Mouse (Mus musculus): ENCODE data around the gene Ccr1l1. TPM values are rescaled to one million over a fixed set of nuclear protein-coding genes. Genes with fewer than 3 reads are reported as not detected.

The Ccr1l1 gene
- total and polyA plus RNA-seq, 2 experiments from 2014 or later, result not detected

DNA sequence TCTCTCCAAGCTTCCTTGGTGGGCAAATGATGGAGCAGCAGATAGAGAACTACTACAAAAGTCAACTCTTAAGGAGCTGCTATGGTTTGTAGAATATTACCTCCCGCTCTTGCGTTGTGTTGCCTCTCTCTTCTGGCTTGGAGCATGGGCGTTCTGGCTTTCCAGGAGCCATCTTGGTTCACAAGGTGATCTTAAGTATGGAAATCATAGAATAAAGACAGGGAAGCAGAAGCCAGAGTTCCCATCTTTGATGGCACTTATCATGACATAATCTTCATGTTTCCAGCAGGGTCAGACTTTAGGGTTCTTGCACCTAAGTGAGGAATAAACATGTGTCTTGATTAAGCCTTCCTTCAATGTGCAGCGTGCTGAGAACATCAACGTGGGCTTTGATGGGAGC is 42.4 kb downstream of the Ccr1l1 start:
- 88% methylated on average over 5 of the region's 5 CpGs for WGBS
- no peak overlapping the region for H3K4me3 ChIP-seq (ENCODE audit: low read length)

GRCm38 (mm10) chr9:123935346-123935745 is 42.9 kb downstream of the Ccr1l1 start:
- 95% methylated on average over 6 of the region's 6 CpGs for WGBS

More for the DNA sequence above, 42.4 kb downstream of the Ccr1l1 start:
- H3K9me3 ChIP-seq (ENCODE audit: low read length), result no peaks in the 10 kb centered on the region
- no peak for ATAC-seq
- no peaks in the 10 kb centered on the region for H3K36me3 ChIP-seq (ENCODE audit: insufficient read depth, low read length)
- no peak overlapping the region for H3K9ac ChIP-seq (replicated peaks; ENCODE audit: low read length)
- no peak for DNase-seq (ENCODE audit: low spot score)
- no peak for TF ChIP-seq CTCF (IDR thresholded peaks at IDR 0.05; ENCODE audit: low read depth)
- no peak overlapping the region for H3K4me2 ChIP-seq (ENCODE audit: low read depth, low read length)
- H3K4me1 ChIP-seq (ENCODE audit: insufficient read depth, low read length), result no peaks in the 10 kb centered on the region
- H3K27me3 ChIP-seq (ENCODE audit: insufficient read depth, low read length), result no peaks in the 10 kb centered on the region
- no peak overlapping the region for H3K27ac ChIP-seq

GRCm38 (mm10) chr9:123933716-123934445 is 44.3 kb downstream of the Ccr1l1 start:
- no peak for ATAC-seq
- H3K4me3 ChIP-seq (ENCODE audit: low read length), result no peak overlapping the region
- no peaks in the 10 kb centered on the region for H3K27me3 ChIP-seq (ENCODE audit: insufficient read depth, low read length)
- H3K27ac ChIP-seq, result no peak overlapping the region
- 87% methylated on average over 5 of the region's 5 CpGs for WGBS
- no peak for DNase-seq (ENCODE audit: low spot score)
- H3K9me3 ChIP-seq (ENCODE audit: low read length), result no peaks in the 10 kb centered on the region
- H3K36me3 ChIP-seq (ENCODE audit: insufficient read depth, low read length), result no peaks in the 10 kb centered on the region
- H3K9ac ChIP-seq (replicated peaks; ENCODE audit: low read length), result no peak overlapping the region
- H3K4me2 ChIP-seq (ENCODE audit: low read depth, low read length), result no peak overlapping the region
- H3K4me1 ChIP-seq (ENCODE audit: insufficient read depth, low read length), result no peaks in the 10 kb centered on the region
- TF ChIP-seq CTCF (IDR thresholded peaks at IDR 0.05; ENCODE audit: low read depth), result no peak

More at GRCm38 (mm10) chr9:123935346-123935745, 42.9 kb downstream of the Ccr1l1 start:
- no peak overlapping the region for H3K4me2 ChIP-seq (ENCODE audit: low read depth, low read length)
- H3K27ac ChIP-seq, result no peak overlapping the region
- no peaks in the 10 kb centered on the region for H3K36me3 ChIP-seq (ENCODE audit: insufficient read depth, low read length)
- no peak for ATAC-seq
- no peaks in the 10 kb centered on the region for H3K9me3 ChIP-seq (ENCODE audit: low read length)
- H3K27me3 ChIP-seq (ENCODE audit: insufficient read depth, low read length), result no peaks in the 10 kb centered on the region
- no peak overlapping the region for H3K4me3 ChIP-seq (ENCODE audit: low read length)
- no peak for TF ChIP-seq CTCF (IDR thresholded peaks at IDR 0.05; ENCODE audit: low read depth)
- DNase-seq (ENCODE audit: low spot score), result no peak
- H3K4me1 ChIP-seq (ENCODE audit: insufficient read depth, low read length), result no peaks in the 10 kb centered on the region
- no peak overlapping the region for H3K9ac ChIP-seq (replicated peaks; ENCODE audit: low read length)

- Histone ChIP-seq H3K9ac (replicated peaks; ENCODE audit: low read length) (no peak overlapping the region), H3K27me3 (ENCODE audit: insufficient read depth, low read length) (no peaks in the 10 kb centered on the region), H3K4me3 (ENCODE audit: low read length) (no peak overlapping the region), H3K36me3 (ENCODE audit: insufficient read depth, low read length) (no peaks in the 10 kb centered on the region), H3K4me1 (ENCODE audit: insufficient read depth, low read length) (no peaks in the 10 kb centered on the region), H3K4me2 (ENCODE audit: low read depth, low read length) (no peak overlapping the region), H3K27ac (no peak overlapping the region), H3K9me3 (ENCODE audit: low read length) (no peaks in the 10 kb centered on the region)
- DNase-seq (ENCODE audit: low spot score), result no peak
- no peak for TF ChIP-seq CTCF (IDR thresholded peaks at IDR 0.05; ENCODE audit: low read depth)
- ATAC-seq, result no peak
- WGBS, result 92% methylated on average over 19 of the region's 19 CpGs
These were observed 45.1 kb downstream of the Ccr1l1 start for GRCm38 (mm10) chr9:123932911-123933675.

DNA sequence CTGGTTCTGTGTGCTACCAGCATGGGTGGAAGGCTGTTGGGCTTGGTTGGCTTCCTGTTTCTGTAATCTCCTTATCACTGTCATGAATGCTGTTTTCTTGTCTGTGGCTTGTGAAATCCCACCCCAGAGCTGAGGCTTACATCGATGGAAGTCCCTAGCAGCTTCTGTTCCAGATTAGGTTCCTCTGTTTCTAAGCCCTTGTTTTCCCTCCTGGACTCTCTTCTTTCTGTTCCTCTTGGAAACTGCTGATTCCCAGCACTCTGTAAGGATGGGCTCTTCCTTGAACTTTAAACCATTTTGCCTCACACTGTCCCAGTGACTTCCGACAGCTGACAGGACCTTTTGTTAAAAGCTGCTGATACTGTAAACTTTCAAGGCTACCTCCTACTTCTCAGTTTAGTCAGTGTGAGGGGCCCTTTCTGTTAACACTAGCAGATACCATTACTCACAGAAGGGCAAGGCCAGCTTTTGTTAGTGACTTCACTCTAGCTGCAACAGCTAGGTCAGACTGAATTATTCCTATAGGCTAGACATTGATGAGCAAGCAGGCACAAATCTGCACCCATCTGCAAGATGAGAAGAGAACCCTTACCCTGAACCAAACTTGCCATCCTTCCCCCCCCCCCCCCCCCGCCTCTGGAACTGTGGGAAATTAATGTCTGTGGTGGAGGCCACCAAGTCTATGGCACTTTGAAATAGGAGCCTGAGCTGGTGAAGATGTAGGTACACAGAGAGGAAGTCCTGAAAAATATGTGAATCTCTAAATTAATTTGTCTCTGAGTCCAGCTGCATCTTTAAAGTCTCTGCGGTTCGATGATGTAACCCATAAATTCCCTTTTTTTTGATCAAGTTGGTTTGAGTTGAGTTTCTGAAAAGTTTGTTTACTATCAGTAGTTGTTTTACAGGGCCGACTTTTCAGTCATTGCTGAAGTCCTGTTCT is 46.2 kb downstream of the Ccr1l1 start:
- TF ChIP-seq CTCF (IDR thresholded peaks at IDR 0.05; ENCODE audit: low read depth), result no peak
- no peak overlapping the region for H3K4me2 ChIP-seq (ENCODE audit: low read depth, low read length)
- no peaks in the 10 kb centered on the region for H3K9me3 ChIP-seq (ENCODE audit: low read length)
- DNase-seq (ENCODE audit: low spot score) (peak; percentile 3), ATAC-seq (no peak)
- H3K4me3 ChIP-seq (ENCODE audit: low read length), result no peak overlapping the region
- no peaks in the 10 kb centered on the region for H3K36me3 ChIP-seq (ENCODE audit: insufficient read depth, low read length)
- H3K9ac ChIP-seq (replicated peaks; ENCODE audit: low read length), result no peak overlapping the region
- no peaks in the 10 kb centered on the region for H3K27me3 ChIP-seq (ENCODE audit: insufficient read depth, low read length)
- H3K4me1 ChIP-seq (ENCODE audit: insufficient read depth, low read length), result no peaks in the 10 kb centered on the region
- H3K27ac ChIP-seq, result no peak overlapping the region
- 82% methylated on average over 6 of the region's 6 CpGs for WGBS

- H3K27ac ChIP-seq, result no peak overlapping the region
- DNase-seq (ENCODE audit: low spot score) (no peak), ATAC-seq (no peak)
- H3K4me2 ChIP-seq (ENCODE audit: low read depth, low read length), result no peak overlapping the region
- H3K9ac ChIP-seq (replicated peaks; ENCODE audit: low read length), result no peak overlapping the region
- WGBS, result 90% methylated on average over 3 of the region's 3 CpGs
- no peaks in the 10 kb centered on the region for H3K9me3 ChIP-seq (ENCODE audit: low read length)
- no peak overlapping the region for H3K4me3 ChIP-seq (ENCODE audit: low read length)
- H3K4me1 ChIP-seq (ENCODE audit: insufficient read depth, low read length), result no peaks in the 10 kb centered on the region
- H3K36me3 ChIP-seq (ENCODE audit: insufficient read depth, low read length), result no peaks in the 10 kb centered on the region
- no peaks in the 10 kb centered on the region for H3K27me3 ChIP-seq (ENCODE audit: insufficient read depth, low read length)
- no peak for TF ChIP-seq CTCF (IDR thresholded peaks at IDR 0.05; ENCODE audit: low read depth)
These were observed 47.3 kb downstream of the Ccr1l1 start for GRCm38 (mm10) chr9:123930926-123931325.

All from hindbrain, postnatal 0 days (tissue).